Mouse (Mus musculus): ENCODE measurements at regions not wholly inside any gene's neighbourhood (a gene's known extent, or its start where the extent isn't known, plus 50 kb on each side); places are given as distances from the start of the nearest gene placed in this dataset.

GRCm38 (mm10) chr11:63691041-63691440 lies 231.0 kb downstream of the Hs3st3b1 start:
- no peak overlapping the region for H3K4me3 ChIP-seq (ENCODE audit: insufficient read depth in 1 of 2, low read depth in 1 of 2, low read length in 2 of 2, poor library complexity in 1 of 2, severe bottlenecking in 1 of 2)
- H3K9me3 ChIP-seq (ENCODE audit: control insufficient read depth, insufficient read depth, low read depth, low read length) = no peaks in the 10 kb centered on the region
- H3K9ac ChIP-seq (ENCODE audit: insufficient read depth, low read depth, low read length, poor library complexity, severe bottlenecking) = no peak overlapping the region
- in situ Hi-C loops (cut with MboI; ENCODE audit: low sequenced_read_pairs in 2 of 2, unreplicated experiment in 2 of 2) = no loop called here
- no peaks in the 10 kb centered on the region for H3K36me3 ChIP-seq (ENCODE audit: control insufficient read depth, insufficient read depth, low read length, poor library complexity, severe bottlenecking)
- no peak overlapping the region for H3K27ac ChIP-seq (ENCODE audit: insufficient read depth, low read depth, low read length, poor library complexity, severe bottlenecking)
- DNase-seq (ENCODE audit: low read depth, low spot score) = peak; percentile 45
- no peaks in the 10 kb centered on the region for H3K4me1 ChIP-seq (ENCODE audit: control insufficient read depth in 2 of 2, insufficient read depth in 2 of 2, low read length in 2 of 2, poor library complexity in 1 of 2)
- no peak for TF ChIP-seq CHD2 (IDR thresholded peaks at IDR 0.05; ENCODE audit: low read depth, low read length)
- TF ChIP-seq HCFC1 (IDR thresholded peaks at IDR 0.05; ENCODE audit: borderline replicate concordance, insufficient read depth, low read length) = no peak
- peak; percentile 54 for TF ChIP-seq ZC3H11A (IDR thresholded peaks at IDR 0.05; ENCODE audit: borderline replicate concordance, low read depth, low read length)
- TF ChIP-seq MAFK (IDR thresholded peaks at IDR 0.05; ENCODE audit: insufficient read depth, low read depth, low read length) = no peak

DNA sequence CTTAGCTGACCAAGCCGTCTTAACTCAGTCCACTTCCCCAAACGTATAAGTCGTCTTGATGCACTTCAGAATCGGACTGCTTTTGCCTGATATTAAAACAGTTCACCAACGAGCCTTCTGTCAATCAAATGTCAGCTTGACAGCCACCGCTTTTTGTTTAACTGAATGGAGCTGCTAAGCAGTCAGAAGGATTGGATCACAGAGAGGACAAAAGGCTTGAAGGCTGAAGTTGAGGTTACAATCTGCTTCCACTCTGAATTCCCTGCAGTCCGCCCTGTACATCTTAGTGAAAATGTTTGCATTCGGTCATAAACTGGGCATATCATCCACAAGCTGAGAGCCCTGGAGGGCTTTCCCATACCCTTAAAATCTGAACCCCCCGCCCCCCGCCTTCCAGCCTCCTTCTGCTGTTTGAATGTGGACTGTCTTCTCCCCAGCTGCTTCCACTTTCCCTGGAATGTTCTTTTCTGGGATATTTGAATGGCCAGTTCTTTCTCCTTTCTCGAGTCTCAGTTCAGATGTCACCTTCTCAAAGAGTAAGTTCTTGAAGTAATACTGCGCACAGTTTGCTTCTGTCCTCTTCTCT lies 217.0 kb downstream of the Hs3st3b1 start:
- DNase-seq (ENCODE audit: low read depth, low spot score) = no peak
- Histone ChIP-seq H3K27ac (ENCODE audit: insufficient read depth, low read depth, low read length, poor library complexity, severe bottlenecking) (no peak overlapping the region), H3K9me3 (ENCODE audit: control insufficient read depth, insufficient read depth, low read depth, low read length) (no peaks in the 10 kb centered on the region), H3K36me3 (ENCODE audit: control insufficient read depth, insufficient read depth, low read length, poor library complexity, severe bottlenecking) (no peaks in the 10 kb centered on the region), H3K9ac (ENCODE audit: insufficient read depth, low read depth, low read length, poor library complexity, severe bottlenecking) (no peak overlapping the region), H3K4me1 (ENCODE audit: control insufficient read depth in 2 of 2, insufficient read depth in 2 of 2, low read length in 2 of 2, poor library complexity in 1 of 2) (no peaks in the 10 kb centered on the region), H3K4me3 (ENCODE audit: insufficient read depth in 1 of 2, low read depth in 1 of 2, low read length in 2 of 2, poor library complexity in 1 of 2, severe bottlenecking in 1 of 2) (no peak overlapping the region)
- in situ Hi-C loops (cut with MboI; ENCODE audit: low sequenced_read_pairs in 2 of 2, unreplicated experiment in 2 of 2) = no loop called here
- TF ChIP-seq MAFK (IDR thresholded peaks at IDR 0.05; ENCODE audit: insufficient read depth, low read depth, low read length) (no peak), CHD2 (IDR thresholded peaks at IDR 0.05; ENCODE audit: low read depth, low read length) (no peak), ZNF384 (IDR thresholded peaks at IDR 0.05; ENCODE audit: low read depth, low read length) (no peak), HCFC1 (IDR thresholded peaks at IDR 0.05; ENCODE audit: borderline replicate concordance, insufficient read depth, low read length) (no peak), ZC3H11A (IDR thresholded peaks at IDR 0.05; ENCODE audit: borderline replicate concordance, low read depth, low read length) (no peak)

- Histone ChIP-seq H3K9me3 (ENCODE audit: control insufficient read depth, insufficient read depth, low read depth, low read length) (no peaks in the 10 kb centered on the region), H3K9ac (ENCODE audit: insufficient read depth, low read depth, low read length, poor library complexity, severe bottlenecking) (no peak overlapping the region), H3K4me3 (ENCODE audit: insufficient read depth in 1 of 2, low read depth in 1 of 2, low read length in 2 of 2, poor library complexity in 1 of 2, severe bottlenecking in 1 of 2) (no peak overlapping the region), H3K27ac (ENCODE audit: insufficient read depth, low read depth, low read length, poor library complexity, severe bottlenecking) (no peak overlapping the region), H3K4me1 (ENCODE audit: control insufficient read depth in 2 of 2, insufficient read depth in 2 of 2, low read length in 2 of 2, poor library complexity in 1 of 2) (no peaks in the 10 kb centered on the region), H3K36me3 (ENCODE audit: control insufficient read depth, insufficient read depth, low read length, poor library complexity, severe bottlenecking) (no peaks in the 10 kb centered on the region)
- in situ Hi-C loops (cut with MboI; ENCODE audit: low sequenced_read_pairs in 2 of 2, unreplicated experiment in 2 of 2) = no loop called here
- DNase-seq (ENCODE audit: low read depth, low spot score) = no peak
- TF ChIP-seq HCFC1 (IDR thresholded peaks at IDR 0.05; ENCODE audit: borderline replicate concordance, insufficient read depth, low read length) (no peak), ZNF384 (IDR thresholded peaks at IDR 0.05; ENCODE audit: low read depth, low read length) (no peak), ZC3H11A (IDR thresholded peaks at IDR 0.05; ENCODE audit: borderline replicate concordance, low read depth, low read length) (no peak), MAFK (IDR thresholded peaks at IDR 0.05; ENCODE audit: insufficient read depth, low read depth, low read length) (no peak), CHD2 (IDR thresholded peaks at IDR 0.05; ENCODE audit: low read depth, low read length) (no peak)
These were observed 216.0 kb downstream of the Hs3st3b1 start for GRCm38 (mm10) chr11:63706057-63706456.

GRCm38 (mm10) chr11:63707093-63707492 lies 215.0 kb downstream of the Hs3st3b1 start:
- no peaks in the 10 kb centered on the region for H3K9me3 ChIP-seq (ENCODE audit: control insufficient read depth, insufficient read depth, low read depth, low read length)
- no peak for DNase-seq (ENCODE audit: low read depth, low spot score)
- TF ChIP-seq MAFK (IDR thresholded peaks at IDR 0.05; ENCODE audit: insufficient read depth, low read depth, low read length) = no peak
- TF ChIP-seq ZC3H11A (IDR thresholded peaks at IDR 0.05; ENCODE audit: borderline replicate concordance, low read depth, low read length) = no peak
- no peak for TF ChIP-seq CHD2 (IDR thresholded peaks at IDR 0.05; ENCODE audit: low read depth, low read length)
- no peak for TF ChIP-seq ZNF384 (IDR thresholded peaks at IDR 0.05; ENCODE audit: low read depth, low read length)
- no peak for TF ChIP-seq HCFC1 (IDR thresholded peaks at IDR 0.05; ENCODE audit: borderline replicate concordance, insufficient read depth, low read length)
- H3K36me3 ChIP-seq (ENCODE audit: control insufficient read depth, insufficient read depth, low read length, poor library complexity, severe bottlenecking) = no peaks in the 10 kb centered on the region
- no peak overlapping the region for H3K9ac ChIP-seq (ENCODE audit: insufficient read depth, low read depth, low read length, poor library complexity, severe bottlenecking)
- H3K4me1 ChIP-seq (ENCODE audit: control insufficient read depth in 2 of 2, insufficient read depth in 2 of 2, low read length in 2 of 2, poor library complexity in 1 of 2) = no peaks in the 10 kb centered on the region
- in situ Hi-C loops (cut with MboI; ENCODE audit: low sequenced_read_pairs in 2 of 2, unreplicated experiment in 2 of 2) = no loop called here
- no peak overlapping the region for H3K4me3 ChIP-seq (ENCODE audit: insufficient read depth in 1 of 2, low read depth in 1 of 2, low read length in 2 of 2, poor library complexity in 1 of 2, severe bottlenecking in 1 of 2)
- H3K27ac ChIP-seq (ENCODE audit: insufficient read depth, low read depth, low read length, poor library complexity, severe bottlenecking) = no peak overlapping the region

GRCm38 (mm10) chr11:63708412-63708811 lies 213.7 kb downstream of the Hs3st3b1 start:
- Histone ChIP-seq H3K9me3 (ENCODE audit: control insufficient read depth, insufficient read depth, low read depth, low read length) (no peaks in the 10 kb centered on the region), H3K36me3 (ENCODE audit: control insufficient read depth, insufficient read depth, low read length, poor library complexity, severe bottlenecking) (no peaks in the 10 kb centered on the region), H3K9ac (ENCODE audit: insufficient read depth, low read depth, low read length, poor library complexity, severe bottlenecking) (no peak overlapping the region), H3K27ac (ENCODE audit: insufficient read depth, low read depth, low read length, poor library complexity, severe bottlenecking) (no peak overlapping the region), H3K4me1 (ENCODE audit: control insufficient read depth in 2 of 2, insufficient read depth in 2 of 2, low read length in 2 of 2, poor library complexity in 1 of 2) (no peaks in the 10 kb centered on the region), H3K4me3 (ENCODE audit: insufficient read depth in 1 of 2, low read depth in 1 of 2, low read length in 2 of 2, poor library complexity in 1 of 2, severe bottlenecking in 1 of 2) (no peak overlapping the region)
- in situ Hi-C loops (cut with MboI; ENCODE audit: low sequenced_read_pairs in 2 of 2, unreplicated experiment in 2 of 2) = no loop called here
- TF ChIP-seq ZNF384 (IDR thresholded peaks at IDR 0.05; ENCODE audit: low read depth, low read length) = no peak
- TF ChIP-seq CHD2 (IDR thresholded peaks at IDR 0.05; ENCODE audit: low read depth, low read length) = no peak
- TF ChIP-seq MAFK (IDR thresholded peaks at IDR 0.05; ENCODE audit: insufficient read depth, low read depth, low read length) = no peak
- TF ChIP-seq ZC3H11A (IDR thresholded peaks at IDR 0.05; ENCODE audit: borderline replicate concordance, low read depth, low read length) = no peak
- no peak for TF ChIP-seq HCFC1 (IDR thresholded peaks at IDR 0.05; ENCODE audit: borderline replicate concordance, insufficient read depth, low read length)
- no peak for DNase-seq (ENCODE audit: low read depth, low spot score)

All from ES-E14 (cell line).